Mouse (Mus musculus): ENCODE measurements around the gene Wdr73. TPM values are rescaled to one million over a fixed set of nuclear protein-coding genes. Genes with fewer than 3 reads are reported as not detected.
A peak's percentile ranks its signal among the peaks of the same experiment; 100 is the strongest.

The Wdr73 gene
- polyA plus RNA-seq, 1 experiment from 2014 or later = 4.5 TPM

DNA sequence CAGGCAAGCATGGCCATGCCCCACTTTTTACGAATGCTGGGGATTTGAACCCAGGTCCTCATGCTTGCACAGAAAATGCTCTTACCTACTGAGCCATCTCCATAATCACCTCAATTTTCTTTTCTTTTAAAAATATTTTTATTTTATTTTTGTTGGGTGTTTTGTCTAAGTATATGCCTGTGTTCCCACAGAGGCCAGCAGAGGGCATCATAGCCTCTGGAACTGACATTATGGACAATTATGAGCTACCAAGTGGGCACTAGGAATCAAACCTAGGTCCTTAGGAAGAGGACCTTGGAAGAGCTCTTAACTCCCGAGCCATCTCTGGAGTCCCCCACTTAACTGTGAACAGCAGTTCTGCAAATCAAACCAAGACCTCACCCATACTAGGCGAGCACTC, 47.9 kb downstream of the Wdr73 start:
- no peak overlapping the region for H3K4me3 ChIP-seq (ENCODE audit: inconsistent target)
- H3K27ac ChIP-seq = no peak overlapping the region
- H3K36me3 ChIP-seq (ENCODE audit: inconsistent target) = no peaks in the 10 kb centered on the region
- H3K79me2 ChIP-seq (ENCODE audit: inconsistent target) = no peaks in the 10 kb centered on the region
- WGBS (ENCODE audit: missing documents) = 92% methylated on average over 3 of the region's 3 CpGs

DNA sequence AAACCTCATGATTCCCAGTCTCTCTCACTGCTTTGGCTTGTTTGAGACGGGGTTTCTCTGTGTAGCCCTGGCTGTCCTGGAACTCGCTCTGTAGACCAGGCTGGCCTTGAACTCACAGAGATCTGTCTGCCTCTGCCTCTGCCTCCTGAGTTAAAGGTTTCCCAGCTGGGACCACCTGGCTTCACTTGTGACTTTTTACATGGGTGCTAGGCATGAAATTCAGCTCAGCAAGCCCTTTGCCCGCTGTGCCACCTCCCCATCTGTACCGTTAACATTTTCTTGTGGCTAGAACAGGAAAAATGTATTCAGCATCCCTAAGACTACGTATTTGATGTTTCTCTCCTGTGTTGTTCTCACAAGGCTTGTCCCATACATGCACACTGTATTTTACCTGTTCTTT, 50.5 kb downstream of the Wdr73 start:
- no peak overlapping the region for H3K4me3 ChIP-seq (ENCODE audit: inconsistent target)
- no peaks in the 10 kb centered on the region for H3K79me2 ChIP-seq (ENCODE audit: inconsistent target)
- H3K36me3 ChIP-seq (ENCODE audit: inconsistent target) = no peaks in the 10 kb centered on the region
- WGBS (ENCODE audit: missing documents) = 86% methylated on average over 5 of the region's 5 CpGs
- no peak overlapping the region for H3K27ac ChIP-seq

- no peaks in the 10 kb centered on the region for H3K36me3 ChIP-seq (ENCODE audit: inconsistent target)
- H3K27ac ChIP-seq = no peak overlapping the region
- WGBS (ENCODE audit: missing documents) = 35% methylated on average over 4 of the region's 4 CpGs
- H3K79me2 ChIP-seq (ENCODE audit: inconsistent target) = no peaks in the 10 kb centered on the region
- no peak overlapping the region for H3K4me3 ChIP-seq (ENCODE audit: inconsistent target)
Measured at GRCm38 (mm10) chr7:80849710-80850109, 51.4 kb downstream of the Wdr73 start.

GRCm38 (mm10) chr7:80849267-80849666, 51.8 kb downstream of the Wdr73 start:
- Histone ChIP-seq H3K79me2 (ENCODE audit: inconsistent target) (no peaks in the 10 kb centered on the region), H3K4me3 (ENCODE audit: inconsistent target) (no peak overlapping the region), H3K36me3 (ENCODE audit: inconsistent target) (no peaks in the 10 kb centered on the region), H3K27ac (no peak overlapping the region)
- 100% methylated on average over 2 of the region's 2 CpGs for WGBS (ENCODE audit: missing documents)

GRCm38 (mm10) chr7:80846709-80847108, 54.4 kb downstream of the Wdr73 start:
- no peak overlapping the region for H3K27ac ChIP-seq
- no peaks in the 10 kb centered on the region for H3K36me3 ChIP-seq (ENCODE audit: inconsistent target)
- H3K4me3 ChIP-seq (ENCODE audit: inconsistent target) = no peak overlapping the region
- WGBS (ENCODE audit: missing documents) = 94% methylated on average over 5 of the region's 5 CpGs
- H3K79me2 ChIP-seq (ENCODE audit: inconsistent target) = no peaks in the 10 kb centered on the region

DNA sequence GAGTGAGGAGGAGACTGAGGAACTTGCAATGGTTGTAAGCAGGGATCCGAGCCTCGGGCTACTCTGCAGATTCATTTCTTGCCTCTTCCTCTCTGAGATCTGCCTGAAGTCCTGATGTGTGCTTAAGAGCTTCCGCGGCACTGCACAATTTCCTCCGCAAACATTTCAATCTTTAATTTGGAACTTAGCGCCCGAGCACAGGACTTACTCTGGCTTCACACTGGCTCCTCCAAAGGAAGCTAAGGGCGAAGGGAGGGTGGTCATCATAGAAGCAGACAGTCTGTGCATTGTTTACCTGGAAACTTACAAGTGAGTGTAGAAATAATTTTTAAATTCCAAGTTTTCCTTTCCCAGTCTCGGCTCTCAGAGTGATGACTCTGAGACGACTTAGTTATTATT, 54.8 kb downstream of the Wdr73 start:
- peak overlapping the region; percentile 29 for H3K27ac ChIP-seq
- no peaks in the 10 kb centered on the region for H3K36me3 ChIP-seq (ENCODE audit: inconsistent target)

GRCm38 (mm10) chr7:80845621-80846279, 55.3 kb downstream of the Wdr73 start:
- Histone ChIP-seq H3K27ac (peak overlapping the region; percentile 29), H3K4me3 (ENCODE audit: inconsistent target) (peak overlapping the region; percentile 3; the same call in 1 of the 2 replicates), H3K36me3 (ENCODE audit: inconsistent target) (no peaks in the 10 kb centered on the region), H3K79me2 (ENCODE audit: inconsistent target) (no peaks in the 10 kb centered on the region)
- WGBS (ENCODE audit: missing documents) = 38% methylated on average over 14 of the region's 15 CpGs

More for the DNA sequence above, 54.8 kb downstream of the Wdr73 start:
- 80% methylated on average over 10 of the region's 10 CpGs for WGBS (ENCODE audit: missing documents)
- peak overlapping the region; percentile 3; the same call in 1 of the 2 replicates for H3K4me3 ChIP-seq (ENCODE audit: inconsistent target)
- no peaks in the 10 kb centered on the region for H3K79me2 ChIP-seq (ENCODE audit: inconsistent target)

DNA sequence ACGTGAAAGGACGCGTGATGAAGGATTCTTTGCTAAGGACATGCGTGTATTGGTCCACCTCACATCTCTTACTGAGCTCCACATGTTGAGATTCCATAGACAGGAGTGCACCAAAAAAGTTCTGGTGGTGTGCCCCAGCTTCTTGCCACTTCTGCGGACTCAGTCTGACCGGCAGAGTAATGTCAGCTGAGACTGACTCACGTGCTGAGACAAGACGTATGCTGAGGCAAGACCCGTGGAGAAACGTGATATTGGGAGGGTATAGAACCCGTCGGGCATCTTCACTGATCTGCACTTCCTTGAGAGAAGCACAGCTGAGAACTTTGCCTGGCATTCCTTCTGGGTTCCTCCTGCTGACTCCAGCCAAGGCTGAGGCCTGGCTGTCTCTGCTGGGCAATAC, 56.4 kb downstream of the Wdr73 start:
- Histone ChIP-seq H3K36me3 (ENCODE audit: inconsistent target) (no peaks in the 10 kb centered on the region), H3K27ac (no peak overlapping the region), H3K4me3 (ENCODE audit: inconsistent target) (no peak overlapping the region), H3K79me2 (ENCODE audit: inconsistent target) (no peaks in the 10 kb centered on the region)
- 84% methylated on average over 12 of the region's 12 CpGs for WGBS (ENCODE audit: missing documents)

DNA sequence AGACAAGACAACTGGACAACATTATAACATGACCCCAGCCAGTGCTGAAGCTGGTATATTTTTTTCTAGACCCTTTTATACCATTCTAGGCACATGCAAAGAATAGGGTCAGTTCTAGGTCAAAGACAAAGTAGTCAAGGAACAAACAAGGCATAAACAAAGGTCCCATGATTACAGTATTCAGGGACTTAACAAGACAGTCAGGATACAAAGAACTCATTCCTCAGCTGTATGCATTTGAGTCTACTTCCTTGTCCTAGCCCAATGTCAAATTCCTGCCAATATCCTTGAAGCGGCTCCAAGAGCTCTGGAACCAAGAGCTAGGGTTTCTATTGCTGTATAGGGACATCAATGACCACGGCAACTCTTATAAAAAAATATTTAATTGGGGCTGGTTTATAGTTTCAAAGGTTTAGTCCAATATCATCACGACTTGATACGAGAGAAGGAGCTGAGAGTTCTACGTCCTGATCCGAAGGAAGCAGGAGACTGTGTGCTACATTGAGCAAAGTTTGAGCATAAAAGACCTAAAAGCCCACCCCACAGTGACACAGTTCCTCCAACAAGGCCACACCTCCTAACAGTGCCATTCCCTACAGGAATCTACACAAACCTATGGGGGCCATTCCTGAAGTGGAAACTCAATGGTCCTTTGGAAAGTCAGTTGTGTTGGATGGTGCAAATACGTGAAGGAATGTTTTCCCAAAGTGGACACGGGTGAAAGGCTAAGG, 57.0 kb downstream of the Wdr73 start:
- H3K79me2 ChIP-seq (ENCODE audit: inconsistent target) = no peaks in the 10 kb centered on the region
- no peaks in the 10 kb centered on the region for H3K36me3 ChIP-seq (ENCODE audit: inconsistent target)
- 94% methylated on average over 8 of the region's 8 CpGs for WGBS (ENCODE audit: missing documents)
- H3K27ac ChIP-seq = no peak overlapping the region
- no peak overlapping the region for H3K4me3 ChIP-seq (ENCODE audit: inconsistent target)

DNA sequence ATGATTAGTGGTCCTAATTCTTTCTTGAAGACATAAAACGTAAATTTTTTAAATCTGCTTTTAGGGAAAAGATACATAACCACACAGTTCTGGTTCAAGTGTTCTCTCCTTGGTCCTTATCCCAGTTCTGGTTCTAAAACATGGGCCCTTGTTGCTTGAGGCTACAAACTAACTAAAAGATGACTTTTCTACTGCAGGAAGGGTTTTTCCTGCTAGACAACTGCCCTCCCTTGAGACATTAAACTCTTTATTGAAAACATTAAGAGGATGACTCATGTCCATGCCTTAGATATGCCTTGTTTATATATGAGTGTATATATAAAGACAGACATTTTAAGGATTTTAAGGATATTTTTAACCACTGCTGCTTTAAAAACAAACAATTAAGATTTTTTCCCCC, 57.9 kb downstream of the Wdr73 start:
- no peaks in the 10 kb centered on the region for H3K36me3 ChIP-seq (ENCODE audit: inconsistent target)
- H3K27ac ChIP-seq = no peak overlapping the region
- no peaks in the 10 kb centered on the region for H3K79me2 ChIP-seq (ENCODE audit: inconsistent target)
- WGBS (ENCODE audit: missing documents) = 100% methylated on average over 1 of the region's 1 CpGs
- no peak overlapping the region for H3K4me3 ChIP-seq (ENCODE audit: inconsistent target)

DNA sequence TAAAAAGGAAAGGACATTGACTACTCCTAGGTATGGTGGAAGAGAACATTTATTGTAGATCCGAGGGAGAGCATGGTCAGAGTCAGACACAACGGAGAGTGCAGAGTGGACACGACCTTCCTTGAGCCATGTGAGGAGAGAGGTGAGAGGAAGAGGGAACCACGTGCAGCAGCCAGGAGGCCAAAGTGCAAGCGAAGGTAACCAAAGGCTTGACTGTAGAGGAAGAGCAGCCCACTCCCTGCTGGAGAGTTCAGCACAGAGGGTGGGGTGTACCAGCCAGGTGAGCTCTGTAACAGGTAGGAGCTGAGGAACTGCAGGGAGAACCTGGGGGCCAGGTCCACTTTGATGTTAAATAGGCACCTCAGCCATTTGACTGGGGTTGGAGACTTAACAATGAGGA, 58.9 kb downstream of the Wdr73 start:
- Histone ChIP-seq H3K4me3 (ENCODE audit: inconsistent target) (no peak overlapping the region), H3K27ac (no peak overlapping the region), H3K79me2 (ENCODE audit: inconsistent target) (no peaks in the 10 kb centered on the region), H3K36me3 (ENCODE audit: inconsistent target) (no peaks in the 10 kb centered on the region)
- 80% methylated on average over 5 of the region's 5 CpGs for WGBS (ENCODE audit: missing documents)

GRCm38 (mm10) chr7:80840937-80841336, 60.1 kb downstream of the Wdr73 start:
- peak overlapping the region; percentile 5; the same call in 1 of the 2 replicates for H3K27ac ChIP-seq
- H3K4me3 ChIP-seq (ENCODE audit: inconsistent target) = no peak overlapping the region
- 51% methylated on average over 4 of the region's 4 CpGs for WGBS (ENCODE audit: missing documents)
- H3K79me2 ChIP-seq (ENCODE audit: inconsistent target) = no peaks in the 10 kb centered on the region
- H3K36me3 ChIP-seq (ENCODE audit: inconsistent target) = no peaks in the 10 kb centered on the region

Other genes with a start within 250 kb of the Wdr73 start
- 9.6 to 16.5 TPM (median 11.3 TPM) in 3 replicates for gene Crtc3, start 212.4 kb downstream of the Wdr73 start, polyA plus RNA-seq (2018)
- gene Iqgap1, start 75.3 kb downstream of the Wdr73 start, polyA plus RNA-seq (2018) = 294 to 476 TPM (median 316 TPM) in 3 replicates
- gene Zscan2, start 40.3 kb downstream of the Wdr73 start, polyA plus RNA-seq (2018) = 1.9 to 4.8 TPM (median 2.1 TPM) in 3 replicates
- gene Nmb, start 3.8 kb upstream of the Wdr73 start, polyA plus RNA-seq (2018) = 0.94 to 1.9 TPM in 2 of 3 replicates, not detected in the other
- 67.1 to 82.0 TPM (median 75.1 TPM) in 3 replicates for gene Sec11a, start 46.5 kb upstream of the Wdr73 start, polyA plus RNA-seq (2018)
- gene Zfp592, start 92.4 kb upstream of the Wdr73 start, polyA plus RNA-seq (2018) = 14.6 to 15.0 TPM (median 15.0 TPM) in 3 replicates
- gene Alpk3, start 156.3 kb upstream of the Wdr73 start, polyA plus RNA-seq (2018) = 0.03 to 0.06 TPM in 2 of 3 replicates, not detected in the other
- gene Slc28a1, start 213.5 kb upstream of the Wdr73 start, polyA plus RNA-seq (2018) = not detected in 3 replicates

Data from macrophage (primary cell).